Mouse (Mus musculus) liver, embryonic 16.5 days (tissue): ENCODE measurements at regions not wholly inside any gene's neighbourhood (a gene's known extent, or its start where the extent isn't known, plus 50 kb on each side); places are given as distances from the start of the nearest gene placed in this dataset.

Experiments
- ATAC-seq: fragments of 200-750 bp; cut with Nextera tagmentation; 2 replicates; pipeline ENCODE4 v1.8.0; 2017; ENCODE audit warnings: low read depth, mild to moderate bottlenecking, moderate number of reproducible peaks, moderate library complexity
- H3K27ac ChIP-seq: fragments of 300-500 bp; sonication (generic); 2 replicates; pipeline ENCODE4 v1.5.1; 2014; ENCODE audit warnings: mild to moderate bottlenecking, low read length
- H3K27me3 ChIP-seq: fragments of 300-500 bp; sonication (generic); 2 replicates; pipeline ENCODE4 v1.6.1; 2014; ENCODE audit warnings: low read depth, low read length, mixed read lengths; ENCODE audit not compliant: control insufficient read depth, insufficient read depth
- H3K36me3 ChIP-seq: fragments of 300-500 bp; sonication (generic); 2 replicates; pipeline ENCODE4 v1.6.1; 2014; ENCODE audit warnings: mild to moderate bottlenecking; ENCODE audit not compliant: control insufficient read depth, insufficient read depth
- H3K4me1 ChIP-seq: fragments of 300-500 bp; sonication (generic); 2 replicates; pipeline ENCODE4 v1.6.1; 2014; ENCODE audit warnings: low read depth, low read length, mixed read lengths; ENCODE audit not compliant: control insufficient read depth
- H3K4me2 ChIP-seq: fragments of 300-500 bp; sonication (generic); 2 replicates; pipeline ENCODE4 v1.6.1; 2014; ENCODE audit warnings: low read depth, low read length, mixed read lengths
- H3K4me3 ChIP-seq: fragments of 300-500 bp; sonication (generic); 2 replicates; pipeline ENCODE4 v1.5.1; 2014; ENCODE audit warnings: low read depth, mild to moderate bottlenecking, low read length
- H3K9ac ChIP-seq: fragments of 300-500 bp; sonication (generic); 2 replicates; pipeline ENCODE4 v1.6.1; 2014; ENCODE audit warnings: low read depth, low read length
- H3K9me3 ChIP-seq: fragments of 300-500 bp; sonication (generic); replicated peaks from 2 replicates; pipeline ENCODE4 v1.6.1; 2016; ENCODE audit warnings: low read length; ENCODE audit not compliant: control insufficient read depth
- WGBS: fragments of 180-500 bp; shearing (Covaris S2); extraction: QIAGEN DNeasy Blood & Tissue Kit; methylation state at CpG from one replicate; pipeline ENCODE4 v1.1.7; 2014; ENCODE audit not compliant: insufficient replicate concordance; 5-methylcytosine and 5-hydroxymethylcytosine counted together

DNA sequence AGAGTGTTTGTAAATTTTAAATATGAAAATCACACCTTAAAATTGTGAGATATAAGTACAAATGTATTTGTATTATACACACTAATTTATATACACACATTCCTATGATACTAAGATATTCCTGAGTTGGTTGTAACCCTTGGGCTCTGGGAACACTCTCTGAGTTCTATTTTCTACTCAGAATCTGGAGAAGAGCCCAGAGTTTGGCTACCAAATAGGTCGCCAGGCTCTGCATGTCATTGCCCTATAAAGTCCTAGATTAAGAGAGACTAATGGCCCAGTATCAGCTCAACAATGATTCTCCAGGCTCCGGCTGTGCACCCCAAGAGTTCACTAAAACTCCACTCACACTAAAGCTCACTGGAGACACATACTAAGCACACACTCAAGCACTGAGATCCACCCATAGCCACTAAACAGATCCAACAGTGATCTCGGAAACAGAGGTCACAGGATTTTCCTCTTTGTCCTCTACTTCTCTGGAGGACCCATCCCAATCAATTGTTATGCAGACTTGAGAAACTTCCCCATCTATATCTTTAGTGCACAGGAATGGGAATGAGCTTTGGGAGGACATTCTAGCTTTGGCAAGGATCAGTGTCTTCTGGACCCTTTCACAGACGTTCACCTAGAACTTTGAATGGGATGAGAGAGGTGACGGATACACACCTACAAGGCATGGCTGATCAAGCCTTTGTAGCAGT is 238.1 kb upstream of the Nr2f2 start:
- Histone ChIP-seq H3K4me2 (no peak overlapping the region), H3K9me3 (no peaks in the 10 kb centered on the region), H3K4me3 (no peak overlapping the region), H3K9ac (no peak overlapping the region), H3K27ac (no peak overlapping the region), H3K27me3 (no peaks in the 10 kb centered on the region), H3K4me1 (no peaks in the 10 kb centered on the region), H3K36me3 (no peaks in the 10 kb centered on the region)
- no peak for ATAC-seq
- 59% methylated on average over 5 of the region's 5 CpGs for WGBS

DNA sequence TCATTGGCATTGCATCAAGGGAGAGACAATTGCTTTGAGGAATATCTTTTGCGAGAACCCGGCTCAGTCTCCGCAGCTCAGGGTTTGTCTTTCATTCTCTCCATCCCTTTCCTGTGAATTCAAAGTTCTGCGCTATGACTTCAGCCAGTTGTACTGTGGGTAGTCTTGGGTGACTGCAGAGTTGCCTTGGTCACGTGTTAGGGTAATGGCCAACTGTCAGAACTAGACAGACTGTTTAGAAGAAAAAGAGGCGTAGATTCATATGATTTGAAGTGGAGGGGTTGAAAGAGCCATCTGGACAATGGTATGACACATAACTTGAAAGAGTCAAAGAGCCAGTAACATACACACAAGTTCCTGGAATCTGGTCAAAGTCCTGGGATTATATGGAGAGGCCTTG is 226.5 kb upstream of the Nr2f2 start:
- Histone ChIP-seq H3K9me3 (no peaks in the 10 kb centered on the region), H3K27me3 (no peaks in the 10 kb centered on the region), H3K4me3 (no peak overlapping the region), H3K36me3 (no peaks in the 10 kb centered on the region), H3K27ac (no peak overlapping the region), H3K4me1 (no peaks in the 10 kb centered on the region), H3K4me2 (no peak overlapping the region), H3K9ac (no peak overlapping the region)
- no peak for ATAC-seq
- WGBS, result 68% methylated on average over 6 of the region's 6 CpGs

DNA sequence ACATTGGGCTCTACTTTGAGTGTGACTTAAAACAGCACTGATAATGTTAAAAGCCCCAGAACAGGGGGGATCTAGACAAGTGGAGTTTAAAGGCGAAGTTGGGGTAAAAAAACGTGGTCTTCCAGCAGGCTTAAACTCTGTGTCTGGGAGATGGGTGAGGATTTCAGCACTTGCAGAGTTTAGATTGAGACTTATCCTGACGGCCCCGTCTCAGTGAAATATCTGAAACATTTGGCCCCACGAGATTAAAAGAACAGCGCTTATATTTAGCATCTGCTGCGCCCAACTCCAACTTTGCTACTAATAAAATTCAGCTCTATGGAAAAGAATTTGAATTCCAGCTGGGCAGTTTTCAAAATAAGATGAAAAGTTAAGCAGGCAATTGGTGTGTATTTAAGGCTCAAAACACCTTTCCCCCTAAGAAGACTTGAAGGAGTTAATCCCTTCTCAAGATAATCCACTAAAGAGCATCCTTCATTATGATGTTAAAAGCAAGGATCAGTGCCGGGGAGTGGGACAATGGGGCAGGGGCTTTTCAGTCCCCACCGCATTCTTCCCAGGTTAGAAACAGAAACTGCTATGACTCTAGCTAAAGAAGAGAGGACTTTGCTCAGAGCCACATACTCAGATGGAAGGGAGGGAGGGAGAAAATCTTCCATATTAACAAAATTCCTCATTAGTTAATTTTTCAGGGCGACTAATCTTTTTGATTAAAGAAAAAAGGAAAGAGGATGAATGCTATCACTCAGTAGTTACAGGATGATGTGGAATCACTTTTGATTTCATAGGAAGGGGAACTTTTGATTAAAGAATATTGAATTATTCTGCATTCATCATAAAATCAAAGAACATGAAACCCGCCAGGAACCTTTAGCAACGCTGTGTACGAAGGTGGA is 225.1 kb upstream of the Nr2f2 start:
- no peak for ATAC-seq
- Histone ChIP-seq H3K27me3 (no peaks in the 10 kb centered on the region), H3K27ac (no peak overlapping the region), H3K9me3 (no peaks in the 10 kb centered on the region), H3K36me3 (no peaks in the 10 kb centered on the region), H3K4me2 (no peak overlapping the region), H3K4me1 (no peaks in the 10 kb centered on the region), H3K9ac (no peak overlapping the region), H3K4me3 (no peak overlapping the region)
- 32% methylated on average over 13 of the region's 13 CpGs for WGBS

DNA sequence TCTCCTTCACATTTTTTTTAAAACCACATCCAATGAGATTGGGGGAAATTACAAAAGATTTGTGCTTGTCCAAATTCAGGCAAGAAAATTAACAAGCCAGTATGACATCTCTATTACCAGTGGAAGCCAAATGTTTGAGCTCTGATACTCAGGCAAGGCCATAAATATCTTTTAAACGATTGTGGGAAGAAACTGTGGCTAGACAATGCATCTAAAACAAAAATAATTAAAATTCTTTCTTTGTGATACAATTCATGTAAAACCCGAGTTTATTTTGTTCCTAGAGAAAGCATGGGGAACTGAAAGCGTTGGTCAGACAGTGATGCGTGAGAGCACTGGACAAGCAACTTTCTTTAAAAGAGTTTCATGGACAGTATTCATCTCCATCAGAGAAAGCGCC is 223.2 kb upstream of the Nr2f2 start:
- Histone ChIP-seq H3K9me3 (no peaks in the 10 kb centered on the region), H3K27me3 (no peaks in the 10 kb centered on the region), H3K4me3 (no peak overlapping the region), H3K36me3 (no peaks in the 10 kb centered on the region), H3K4me1 (no peaks in the 10 kb centered on the region), H3K4me2 (no peak overlapping the region), H3K9ac (no peak overlapping the region), H3K27ac (no peak overlapping the region)
- 49% methylated on average over 5 of the region's 5 CpGs for WGBS
- no peak for ATAC-seq

DNA sequence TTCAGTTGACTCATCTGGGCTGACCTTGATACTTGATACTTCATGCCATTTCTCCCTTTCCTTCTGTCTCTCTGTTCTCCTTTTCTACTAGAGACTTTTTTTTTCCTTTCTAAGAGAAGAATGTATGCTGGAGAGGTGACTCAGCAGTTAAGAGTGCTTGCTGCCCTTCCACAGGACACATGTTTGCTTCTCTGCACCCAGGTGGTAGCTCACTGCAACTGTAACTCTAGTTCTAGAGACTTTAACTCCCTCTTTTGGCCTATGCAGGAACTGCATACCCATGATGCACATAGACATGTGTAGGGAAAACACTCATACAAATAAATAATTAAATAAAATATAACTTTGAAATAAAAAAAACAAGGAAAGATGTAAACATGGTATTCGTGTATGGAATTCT is 221.5 kb upstream of the Nr2f2 start:
- Histone ChIP-seq H3K27ac (no peak overlapping the region), H3K4me1 (no peaks in the 10 kb centered on the region), H3K27me3 (no peaks in the 10 kb centered on the region), H3K36me3 (no peaks in the 10 kb centered on the region), H3K9me3 (no peaks in the 10 kb centered on the region), H3K4me3 (no peak overlapping the region), H3K9ac (no peak overlapping the region), H3K4me2 (no peak overlapping the region)
- 48% methylated on average over 1 of the region's 1 CpGs for WGBS
- no peak for ATAC-seq

DNA sequence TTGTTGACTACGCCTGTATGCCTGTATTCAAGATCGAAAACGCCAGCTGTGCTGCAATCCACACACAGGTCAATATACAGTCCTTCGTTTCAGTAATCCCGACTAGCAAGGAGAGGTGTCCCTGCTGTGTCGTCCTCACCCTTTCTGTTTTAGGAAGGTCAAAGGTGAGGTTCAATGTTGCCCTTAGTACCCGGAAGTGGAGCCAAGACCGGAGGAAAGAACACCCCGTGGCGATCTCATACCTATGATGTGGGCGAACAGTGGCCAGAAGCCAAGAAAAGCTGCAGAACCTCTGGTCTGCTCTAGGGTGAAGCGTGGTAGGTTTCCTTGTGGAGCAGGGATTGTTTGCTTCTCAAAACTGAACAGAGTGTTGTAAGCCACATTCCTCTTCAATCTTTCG is 217.9 kb upstream of the Nr2f2 start:
- no peak overlapping the region for H3K27ac ChIP-seq
- no peaks in the 10 kb centered on the region for H3K36me3 ChIP-seq
- H3K4me1 ChIP-seq, result no peaks in the 10 kb centered on the region
- no peak overlapping the region for H3K9ac ChIP-seq
- ATAC-seq, result peak; percentile 60; the same call in 1 of the 2 replicates
- no peaks in the 10 kb centered on the region for H3K27me3 ChIP-seq
- no peaks in the 10 kb centered on the region for H3K9me3 ChIP-seq
- H3K4me3 ChIP-seq, result no peak overlapping the region
- no peak overlapping the region for H3K4me2 ChIP-seq
- 59% methylated on average over 13 of the region's 13 CpGs for WGBS

DNA sequence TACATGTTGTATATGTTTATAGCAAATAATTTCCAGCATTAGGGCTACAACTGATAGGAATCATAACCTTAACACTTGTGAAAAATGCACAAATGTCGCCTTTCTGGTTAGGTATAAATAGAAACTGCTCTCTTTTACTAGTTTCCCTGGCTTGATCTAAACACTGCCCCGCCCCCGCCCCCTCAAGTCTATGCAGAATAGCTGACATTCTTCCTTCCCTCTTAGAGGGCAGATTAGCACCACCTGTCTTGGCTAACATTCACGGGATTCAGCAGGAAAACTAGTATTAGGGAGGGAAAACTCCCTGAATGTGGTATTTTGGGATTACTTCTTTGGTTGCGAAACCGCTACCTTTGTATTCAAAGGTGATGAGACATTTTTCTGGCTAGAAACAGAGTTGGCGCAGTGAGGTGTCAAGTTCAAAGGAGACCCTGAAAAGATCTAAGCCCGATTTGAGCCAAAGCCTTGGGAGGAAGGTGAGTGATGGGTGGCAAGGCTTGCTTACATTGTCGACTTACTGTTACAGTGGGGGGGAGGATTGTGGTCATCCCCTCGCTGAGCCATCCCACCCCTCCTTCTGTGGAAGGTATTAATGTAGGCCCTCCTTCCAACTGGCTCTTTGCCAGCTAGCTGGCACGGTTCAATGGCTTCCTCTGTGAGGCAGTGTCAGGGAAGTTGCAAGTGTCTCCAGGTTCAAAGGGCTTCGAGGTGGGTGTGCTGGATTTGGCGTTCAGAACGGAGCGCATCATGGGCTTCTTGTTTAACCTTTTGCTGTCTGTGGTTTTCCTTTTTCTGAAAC is 209.8 kb upstream of the Nr2f2 start:
- H3K27ac ChIP-seq, result no peak overlapping the region
- H3K4me1 ChIP-seq, result no peaks in the 10 kb centered on the region; the same call in 1 of the 2 replicates
- WGBS, result 32% methylated on average over 15 of the region's 15 CpGs
- no peaks in the 10 kb centered on the region for H3K27me3 ChIP-seq
- no peak overlapping the region for H3K4me3 ChIP-seq
- no peak overlapping the region for H3K9ac ChIP-seq
- no peaks in the 10 kb centered on the region for H3K9me3 ChIP-seq
- no peaks in the 10 kb centered on the region for H3K36me3 ChIP-seq
- no peak overlapping the region for H3K4me2 ChIP-seq
- no peak for ATAC-seq

DNA sequence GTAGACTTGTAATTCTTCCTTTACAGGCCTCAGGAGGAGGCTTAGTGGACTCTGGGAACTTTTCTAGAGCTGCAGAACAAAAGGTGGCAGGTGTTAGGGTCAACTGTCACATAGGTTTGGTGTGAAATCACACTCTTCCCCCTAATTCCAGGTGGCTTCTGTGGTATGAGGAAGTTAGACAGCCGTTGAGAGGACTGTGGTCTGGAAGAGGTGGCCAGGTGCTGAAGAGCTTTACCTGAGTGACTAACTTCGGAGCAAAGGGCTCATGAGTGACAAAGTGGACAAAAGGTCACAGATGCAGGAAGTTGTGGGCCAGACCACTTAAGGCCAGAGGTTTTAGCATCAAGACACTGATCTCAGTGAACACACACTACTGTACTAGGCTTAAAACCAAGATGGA is 209.1 kb upstream of the Nr2f2 start:
- H3K27ac ChIP-seq, result no peak overlapping the region
- H3K36me3 ChIP-seq, result no peaks in the 10 kb centered on the region

More for the DNA sequence above, 209.1 kb upstream of the Nr2f2 start:
- Histone ChIP-seq H3K4me2 (no peak overlapping the region), H3K9me3 (no peaks in the 10 kb centered on the region), H3K4me1 (no peaks in the 10 kb centered on the region; the same call in 1 of the 2 replicates), H3K9ac (no peak overlapping the region), H3K4me3 (no peak overlapping the region), H3K27me3 (no peaks in the 10 kb centered on the region)
- WGBS, result 24% methylated on average over 2 of the region's 2 CpGs
- ATAC-seq, result no peak
